22 mouse cellular contexts compared by ENCODE assay signal in the genomic region with DNA sequence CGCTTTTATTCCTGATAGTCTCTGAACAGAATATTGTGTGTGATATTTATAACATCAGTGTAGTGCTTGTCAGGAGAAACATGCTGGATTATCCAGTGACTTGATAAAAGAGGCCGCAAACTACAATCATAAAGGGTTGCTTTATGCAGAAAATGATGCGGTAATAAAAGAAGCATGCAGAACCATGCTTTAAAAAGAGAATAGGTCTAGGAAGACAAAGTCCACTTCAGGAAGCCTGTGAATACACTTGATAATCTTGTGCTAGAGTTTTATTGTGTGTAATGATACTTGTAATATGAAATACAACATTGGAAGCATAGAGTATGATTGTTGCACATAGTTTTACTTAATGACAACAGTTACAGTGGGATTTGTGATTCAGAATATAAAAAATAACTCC. TPM values are rescaled to one million over a fixed set of nuclear protein-coding genes. Genes with fewer than 3 reads are reported as not detected.
DNase-seq lines count a peak whose midpoint lies in the region; ATAC-seq and TF ChIP-seq lines count a peak whose summit lies in the region.
"Had no signal": no experiment of that assay in that cellular context is flagged by ENCODE, and none has a peak within 500 bp of the region (broad histone marks: within the 10 kb centered on the region; RNA-seq: fewer than 3 reads in every experiment).

No protein-coding gene starts in this region.

- DNase-seq in large intestine, adult 2 months (ENCODE audit: low read depth, low spot score), result peak; percentile 56
- DNase-seq in frontal cortex, postnatal 36 days (ENCODE audit: low spot score in 2 of 2), result no peak
- no peak for DNase-seq in lung, postnatal 10 days
- no peak for DNase-seq in kidney, postnatal 25 days
- DNase-seq in embryonic facial prominence, embryonic 10.5 days (ENCODE audit: low spot score), result no peak
- DNase-seq: adrenal gland, adult 2 months; adrenal gland, adult 8-10 months; adrenal gland, postnatal 10 days; adrenal gland, postnatal 14 days; adrenal gland, postnatal 25 days; adrenal gland, postnatal 36 days; B cell, adult 2 months; cerebellum, adult 11 months; cerebellum, adult 11-12 months had no signal

- no peaks in the 10 kb centered on the region for H3K4me1 ChIP-seq in intestine, embryonic 15.5 days (replicated peaks)
- no peaks in the 10 kb centered on the region for H3K4me1 ChIP-seq in intestine, embryonic 16.5 days (ENCODE audit: control insufficient read depth, insufficient read depth, low read length)
- H3K4me1 ChIP-seq in intestine, postnatal 0 days (replicated peaks; ENCODE audit: control insufficient read depth, insufficient read depth, low read length), result no peaks in the 10 kb centered on the region
- no peaks in the 10 kb centered on the region for H3K4me1 ChIP-seq in embryonic facial prominence, embryonic 10.5 days

- no peak overlapping the region for H3K4me3 ChIP-seq in intestine, embryonic 15.5 days (replicated peaks)
- no peak overlapping the region for H3K4me3 ChIP-seq in intestine, embryonic 16.5 days (ENCODE audit: low read length)
- no peak overlapping the region for H3K4me3 ChIP-seq in intestine, postnatal 0 days (ENCODE audit: low read depth, low read length)
- no peak overlapping the region for H3K4me3 ChIP-seq in embryonic facial prominence, embryonic 10.5 days

- no peaks in the 10 kb centered on the region for H3K27me3 ChIP-seq in intestine, embryonic 15.5 days (replicated peaks)
- H3K27me3 ChIP-seq in intestine, embryonic 16.5 days (replicated peaks; ENCODE audit: control insufficient read depth, insufficient read depth, low read length), result no peaks in the 10 kb centered on the region
- no peaks in the 10 kb centered on the region for H3K27me3 ChIP-seq in intestine, postnatal 0 days (replicated peaks; ENCODE audit: control insufficient read depth, insufficient read depth, low read length)
- no peaks in the 10 kb centered on the region for H3K27me3 ChIP-seq in embryonic facial prominence, embryonic 10.5 days (replicated peaks; ENCODE audit: low read depth, poor library complexity, severe bottlenecking)
- H3K27me3 ChIP-seq: CH12.LX, Patski had no signal

- no peak overlapping the region for H3K27ac ChIP-seq in intestine, embryonic 15.5 days
- no peak overlapping the region for H3K27ac ChIP-seq in intestine, embryonic 16.5 days (ENCODE audit: low read length)
- H3K27ac ChIP-seq in intestine, postnatal 0 days (ENCODE audit: low read depth, low read length), result no peak overlapping the region
- H3K27ac ChIP-seq in embryonic facial prominence, embryonic 10.5 days (replicated peaks), result no peak overlapping the region

- TF ChIP-seq CTCF in intestine, postnatal 0 days (IDR thresholded peaks at IDR 0.05; ENCODE audit: low read depth), result no peak

- H3K36me3 ChIP-seq in intestine, embryonic 15.5 days, result no peaks in the 10 kb centered on the region
- no peaks in the 10 kb centered on the region for H3K36me3 ChIP-seq in intestine, embryonic 16.5 days (ENCODE audit: control insufficient read depth, insufficient read depth, low read length)
- H3K36me3 ChIP-seq in intestine, postnatal 0 days (ENCODE audit: control insufficient read depth, insufficient read depth), result no peaks in the 10 kb centered on the region
- H3K36me3 ChIP-seq in embryonic facial prominence, embryonic 10.5 days (replicated peaks), result no peaks in the 10 kb centered on the region
- H3K36me3 ChIP-seq: G1E had no signal

- ATAC-seq in intestine, embryonic 15.5 days, result peak; percentile 86
- peak; percentile 91 for ATAC-seq in intestine, embryonic 16.5 days
- ATAC-seq in intestine, postnatal 0 days, result peak; percentile 82
- ATAC-seq: activated CD4-positive, CD25-positive, alpha-beta regulatory T cell, adult 4 months; CD4-positive, CD25-positive, alpha-beta regulatory T cell, adult 4 months; Patski had no signal

- no peak overlapping the region for H3K9ac ChIP-seq in intestine, embryonic 15.5 days
- H3K9ac ChIP-seq in intestine, embryonic 16.5 days (ENCODE audit: low read depth, low read length), result no peak overlapping the region
- no peak overlapping the region for H3K9ac ChIP-seq in intestine, postnatal 0 days (ENCODE audit: low read depth, low read length)

- no peak overlapping the region for H3K4me2 ChIP-seq in intestine, embryonic 15.5 days (replicated peaks)
- no peak overlapping the region for H3K4me2 ChIP-seq in intestine, embryonic 16.5 days (ENCODE audit: low read depth, low read length)
- no peak overlapping the region for H3K4me2 ChIP-seq in intestine, postnatal 0 days (replicated peaks; ENCODE audit: low read depth)

- H3K9me3 ChIP-seq in intestine, embryonic 15.5 days, result no peaks in the 10 kb centered on the region
- H3K9me3 ChIP-seq in intestine, embryonic 16.5 days (ENCODE audit: control insufficient read depth, low read length), result no peaks in the 10 kb centered on the region
- H3K9me3 ChIP-seq in intestine, postnatal 0 days (ENCODE audit: control insufficient read depth), result no peaks in the 10 kb centered on the region
- no peaks in the 10 kb centered on the region for H3K9me3 ChIP-seq in embryonic facial prominence, embryonic 10.5 days
- H3K9me3 ChIP-seq: G1E had no signal

- WGBS in intestine, embryonic 15.5 days, result 65% methylated on average over 3 of the region's 3 CpGs
- WGBS in intestine, embryonic 16.5 days, result 62% methylated on average over 3 of the region's 3 CpGs
- WGBS in intestine, postnatal 0 days, result 50% methylated on average over 3 of the region's 3 CpGs
- 36% methylated on average over 3 of the region's 3 CpGs for WGBS in large intestine, adult 2 months
- 89% methylated on average over 3 of the region's 3 CpGs for WGBS in embryonic facial prominence, embryonic 10.5 days

RNA-seq across cellular contexts. Expression of gene Aldh1a1, which starts 54.5 kb away (rescaled TPM):
- polyA plus RNA-seq in intestine, embryonic 15.5 days (2015; fragmentation: Nextera tagmentation; extraction: Ambion mirVana), result 84.5 and 86.9 TPM in 2 replicates
- polyA plus RNA-seq in intestine, embryonic 16.5 days (2015; fragmentation: Nextera tagmentation; extraction: Ambion mirVana), result 86.5 and 90.5 TPM in 2 replicates
- polyA plus RNA-seq in intestine, postnatal 0 days (2015; fragmentation: Nextera tagmentation; extraction: Ambion mirVana), result 37.4 and 39.2 TPM in 2 replicates
- polyA plus RNA-seq in large intestine, adult 2 months (2012; rRNA removed), result 33.0 and 37.6 TPM in 2 replicates
- polyA plus RNA-seq in embryonic facial prominence, embryonic 10.5 days (2016; fragmentation: Nextera tagmentation; extraction: Ambion mirVana), result 3.6 and 13.1 TPM in 2 replicates
- polyA plus RNA-seq: CD4-positive, CD25-positive, alpha-beta regulatory T cell, adult 4 months; G1E had no signal
